Mouse (Mus musculus): Measurements from ENCODE around the gene Nr5a1. TPM values are rescaled to one million over a fixed set of nuclear protein-coding genes. Genes with fewer than 3 reads are reported as not detected.

The Nr5a1 gene
- polyA plus RNA-seq, 1 experiment from 2014 or later: 0.28 TPM

DNA sequence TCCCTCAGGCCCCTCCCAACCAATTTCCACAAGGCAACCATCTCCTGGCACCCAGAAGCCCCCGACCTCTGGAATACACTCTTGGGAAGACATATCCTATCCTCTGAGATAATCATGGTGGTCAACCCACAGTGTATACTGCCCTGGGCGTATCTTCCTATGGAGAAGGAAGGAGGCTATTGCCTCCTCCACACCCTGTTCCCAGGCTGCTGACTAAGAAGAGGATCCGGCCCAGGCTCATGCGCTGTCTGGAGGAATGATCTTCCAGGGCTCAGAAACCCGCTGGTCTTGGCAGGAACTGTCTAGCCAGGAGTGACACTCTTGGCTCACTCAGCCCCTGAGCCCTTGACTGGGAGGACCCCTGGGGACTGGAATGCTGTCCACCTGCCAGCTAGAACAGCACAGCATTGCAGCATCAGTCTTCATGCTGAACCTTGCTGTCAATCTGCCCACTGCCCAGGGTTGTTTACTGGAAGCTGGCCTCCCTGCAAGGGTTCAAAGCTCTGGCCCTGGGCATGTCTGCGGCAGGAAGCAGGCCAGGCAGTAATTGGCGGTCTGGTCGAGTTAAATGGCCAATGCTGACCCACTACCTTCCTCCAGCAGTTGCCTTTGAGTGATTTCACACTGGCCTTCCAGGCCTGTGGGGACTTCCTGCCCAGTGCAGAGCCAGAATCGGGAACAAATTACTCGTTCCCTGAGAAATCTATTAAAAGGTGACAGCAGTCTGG lies 61.6 kb downstream of the Nr5a1 start:
- TF ChIP-seq CTCF (IDR thresholded peaks at IDR 0.05; ENCODE audit: low read depth) (no peak), EP300 (optimal IDR thresholded peaks at IDR 0.05) (no peak)

DNA sequence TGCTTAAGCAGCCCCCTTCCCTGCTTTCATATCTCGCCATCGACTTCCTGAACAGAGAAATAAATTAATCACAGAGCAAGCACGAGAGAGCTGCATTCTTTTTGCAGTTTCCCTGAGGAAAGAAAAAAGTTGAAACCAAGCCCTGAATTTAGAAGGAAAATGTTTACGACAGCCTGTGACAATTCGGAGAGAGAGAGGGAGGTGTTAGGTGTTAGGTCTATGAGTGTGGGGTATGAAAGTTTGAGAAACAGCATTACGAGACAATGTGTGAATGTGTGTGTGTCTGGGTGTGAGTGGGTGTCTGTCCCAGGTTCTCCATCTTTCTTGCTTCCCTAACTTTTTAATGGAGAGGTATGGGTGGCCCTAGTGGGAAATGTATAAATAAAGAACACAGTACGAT lies 62.2 kb downstream of the Nr5a1 start:
- H3K36me3 ChIP-seq (ENCODE audit: control insufficient read depth, insufficient read depth, low read length): no peaks in the 10 kb centered on the region
- no peak for DNase-seq (ENCODE audit: low spot score)
- H3K4me3 ChIP-seq (ENCODE audit: low read depth, low read length): no peak overlapping the region
- ATAC-seq (ENCODE audit: low FRiP score, low TSS enrichment): no peak
- no peaks in the 10 kb centered on the region for H3K4me1 ChIP-seq (replicated peaks; ENCODE audit: control insufficient read depth, insufficient read depth)
- no peaks in the 10 kb centered on the region for H3K27me3 ChIP-seq (ENCODE audit: control insufficient read depth, insufficient read depth, low read length)
- no peaks in the 10 kb centered on the region for H3K9me3 ChIP-seq (ENCODE audit: control insufficient read depth, low read length)
- H3K4me2 ChIP-seq (replicated peaks; ENCODE audit: low read depth): no peak overlapping the region
- no peak overlapping the region for H3K9ac ChIP-seq (ENCODE audit: low read length)
- 68% methylated on average over 7 of the region's 7 CpGs for WGBS
- TF ChIP-seq CTCF (IDR thresholded peaks at IDR 0.05; ENCODE audit: low read depth) (no peak), EP300 (optimal IDR thresholded peaks at IDR 0.05) (no peak)
- no peak overlapping the region for H3K27ac ChIP-seq (replicated peaks)

More for the DNA sequence above, 61.6 kb downstream of the Nr5a1 start:
- no peaks in the 10 kb centered on the region for H3K36me3 ChIP-seq (ENCODE audit: control insufficient read depth, insufficient read depth, low read length)
- H3K27me3 ChIP-seq (ENCODE audit: control insufficient read depth, insufficient read depth, low read length): no peaks in the 10 kb centered on the region
- H3K4me3 ChIP-seq (ENCODE audit: low read depth, low read length): no peak overlapping the region
- H3K9ac ChIP-seq (ENCODE audit: low read length): no peak overlapping the region
- H3K4me2 ChIP-seq (replicated peaks; ENCODE audit: low read depth): no peak overlapping the region
- DNase-seq (ENCODE audit: low spot score): no peak
- H3K4me1 ChIP-seq (replicated peaks; ENCODE audit: control insufficient read depth, insufficient read depth): no peaks in the 10 kb centered on the region
- H3K9me3 ChIP-seq (ENCODE audit: control insufficient read depth, low read length): no peaks in the 10 kb centered on the region
- no peak for ATAC-seq (ENCODE audit: low FRiP score, low TSS enrichment)
- 61% methylated on average over 10 of the region's 10 CpGs for WGBS
- no peak overlapping the region for H3K27ac ChIP-seq (replicated peaks)

DNA sequence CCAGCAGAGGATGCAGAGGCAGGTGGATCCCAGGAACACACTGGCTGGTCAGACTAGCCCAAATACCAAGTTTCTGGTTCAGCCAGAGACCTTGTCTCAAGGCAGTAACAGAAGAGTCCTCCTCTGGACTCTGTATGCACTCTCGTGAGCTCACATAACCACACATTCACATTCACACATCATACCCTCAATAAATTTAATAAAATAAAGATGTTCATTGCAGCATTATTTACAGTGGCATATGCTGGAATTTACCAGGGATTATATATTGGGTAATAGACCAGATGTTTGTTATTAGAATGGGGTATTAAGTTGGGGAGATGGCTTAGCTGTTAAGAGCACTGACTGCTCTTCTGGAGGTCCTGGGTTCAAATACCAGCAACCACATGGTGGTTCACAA lies 64.0 kb downstream of the Nr5a1 start:
- Histone ChIP-seq H3K9ac (ENCODE audit: low read length) (no peak overlapping the region), H3K27ac (replicated peaks) (no peak overlapping the region), H3K9me3 (ENCODE audit: control insufficient read depth, low read length) (no peaks in the 10 kb centered on the region), H3K4me2 (replicated peaks; ENCODE audit: low read depth) (no peak overlapping the region), H3K4me1 (replicated peaks; ENCODE audit: control insufficient read depth, insufficient read depth) (no peaks in the 10 kb centered on the region), H3K4me3 (ENCODE audit: low read depth, low read length) (no peak overlapping the region), H3K27me3 (ENCODE audit: control insufficient read depth, insufficient read depth, low read length) (no peaks in the 10 kb centered on the region), H3K36me3 (ENCODE audit: control insufficient read depth, insufficient read depth, low read length) (no peaks in the 10 kb centered on the region)
- 78% methylated on average over 1 of the region's 1 CpGs for WGBS
- TF ChIP-seq EP300 (optimal IDR thresholded peaks at IDR 0.05) (no peak), CTCF (IDR thresholded peaks at IDR 0.05; ENCODE audit: low read depth) (no peak)
- DNase-seq (ENCODE audit: low spot score) (no peak), ATAC-seq (ENCODE audit: low FRiP score, low TSS enrichment) (no peak)

DNA sequence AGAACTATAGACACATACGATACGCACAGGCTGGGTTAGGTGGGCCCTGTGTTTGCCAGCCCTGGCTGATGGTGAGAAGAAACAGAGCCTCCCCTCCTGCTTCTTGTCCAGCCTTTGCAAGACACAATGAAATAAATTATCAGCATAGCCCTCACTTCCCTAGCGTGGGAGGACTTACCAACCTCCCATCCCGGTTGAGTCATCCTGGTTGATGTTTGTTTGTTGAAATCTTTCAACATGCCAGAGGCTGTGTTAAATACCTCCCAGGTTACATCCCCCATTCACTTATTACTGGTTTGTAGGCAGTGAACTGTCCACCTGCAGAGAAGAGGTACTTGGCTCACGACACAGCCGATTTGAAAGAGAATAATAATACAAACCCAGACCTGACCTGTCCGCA lies 66.7 kb downstream of the Nr5a1 start:
- no peak overlapping the region for H3K9ac ChIP-seq (ENCODE audit: low read length)
- no peak for TF ChIP-seq EP300 (optimal IDR thresholded peaks at IDR 0.05)
- TF ChIP-seq CTCF (IDR thresholded peaks at IDR 0.05; ENCODE audit: low read depth): no peak
- no peak for ATAC-seq (ENCODE audit: low FRiP score, low TSS enrichment)
- no peak overlapping the region for H3K4me3 ChIP-seq (ENCODE audit: low read depth, low read length)
- H3K27me3 ChIP-seq (ENCODE audit: control insufficient read depth, insufficient read depth, low read length): no peaks in the 10 kb centered on the region
- 74% methylated on average over 7 of the region's 7 CpGs for WGBS
- H3K9me3 ChIP-seq (ENCODE audit: control insufficient read depth, low read length): no peaks in the 10 kb centered on the region
- no peak overlapping the region for H3K4me2 ChIP-seq (replicated peaks; ENCODE audit: low read depth)
- H3K36me3 ChIP-seq (ENCODE audit: control insufficient read depth, insufficient read depth, low read length): no peaks in the 10 kb centered on the region
- H3K4me1 ChIP-seq (replicated peaks; ENCODE audit: control insufficient read depth, insufficient read depth): peaks cover 4% of the 10 kb centered on the region; the same call in 1 of the 2 replicates
- DNase-seq (ENCODE audit: low spot score): no peak
- H3K27ac ChIP-seq (replicated peaks): no peak overlapping the region

DNA sequence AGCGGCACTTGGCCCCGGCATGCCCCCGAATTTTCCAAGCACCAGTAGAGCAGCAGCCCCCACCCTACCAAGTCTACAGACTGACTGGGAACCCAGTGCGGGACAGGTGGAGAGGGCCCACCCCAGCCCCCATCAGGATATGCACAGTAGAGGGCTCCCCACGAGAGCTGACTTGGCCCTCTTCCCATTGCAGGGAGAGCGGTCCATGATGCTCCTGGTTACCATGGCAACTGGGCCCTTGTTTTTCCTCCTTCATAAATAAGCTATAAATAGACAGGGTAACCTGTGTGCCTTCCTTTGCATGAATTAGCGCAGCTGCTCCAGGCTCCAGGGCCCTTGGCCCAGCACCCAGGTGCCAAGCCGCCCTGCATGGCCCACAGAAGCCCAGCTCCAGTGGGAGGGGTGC lies 67.1 kb downstream of the Nr5a1 start:
- H3K27me3 ChIP-seq (ENCODE audit: control insufficient read depth, insufficient read depth, low read length): no peaks in the 10 kb centered on the region
- no peak overlapping the region for H3K27ac ChIP-seq (replicated peaks)
- H3K9me3 ChIP-seq (ENCODE audit: control insufficient read depth, low read length): no peaks in the 10 kb centered on the region
- H3K4me3 ChIP-seq (ENCODE audit: low read depth, low read length): no peak overlapping the region
- DNase-seq (ENCODE audit: low spot score) (no peak), ATAC-seq (ENCODE audit: low FRiP score, low TSS enrichment) (no peak)
- WGBS: 71% methylated on average over 8 of the region's 8 CpGs
- TF ChIP-seq CTCF (IDR thresholded peaks at IDR 0.05; ENCODE audit: low read depth) (no peak), EP300 (optimal IDR thresholded peaks at IDR 0.05) (no peak)
- no peak overlapping the region for H3K9ac ChIP-seq (ENCODE audit: low read length)
- no peaks in the 10 kb centered on the region for H3K36me3 ChIP-seq (ENCODE audit: control insufficient read depth, insufficient read depth, low read length)
- no peak overlapping the region for H3K4me2 ChIP-seq (replicated peaks; ENCODE audit: low read depth)
- H3K4me1 ChIP-seq (replicated peaks; ENCODE audit: control insufficient read depth, insufficient read depth): peaks cover 4% of the 10 kb centered on the region; the same call in 1 of the 2 replicates

DNA sequence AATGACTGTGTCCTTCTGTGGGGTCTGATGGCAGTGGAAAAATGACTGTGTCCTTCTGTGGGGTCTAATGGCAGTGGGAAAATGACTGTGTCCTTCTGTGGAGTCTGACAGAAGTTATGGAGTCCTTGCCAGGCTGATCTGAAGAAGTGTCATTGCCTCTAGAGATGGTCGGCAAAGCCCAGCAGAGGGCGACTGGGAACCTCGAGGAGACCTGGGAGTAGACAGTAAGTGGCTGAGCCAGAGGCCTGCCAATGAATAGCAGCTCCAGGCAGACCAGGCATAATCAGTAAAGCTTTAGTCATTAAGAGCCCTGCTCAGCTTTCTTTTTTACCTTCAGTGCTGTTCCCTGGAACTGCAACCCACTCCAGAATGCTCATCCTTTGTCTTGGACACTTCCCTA lies 68.4 kb downstream of the Nr5a1 start:
- Histone ChIP-seq H3K4me3 (ENCODE audit: low read depth, low read length) (no peak overlapping the region), H3K9me3 (ENCODE audit: control insufficient read depth, low read length) (no peaks in the 10 kb centered on the region), H3K4me1 (replicated peaks; ENCODE audit: control insufficient read depth, insufficient read depth) (peaks cover 4% of the 10 kb centered on the region; the same call in 1 of the 2 replicates), H3K27me3 (ENCODE audit: control insufficient read depth, insufficient read depth, low read length) (no peaks in the 10 kb centered on the region), H3K4me2 (replicated peaks; ENCODE audit: low read depth) (no peak overlapping the region), H3K27ac (replicated peaks) (no peak overlapping the region), H3K9ac (ENCODE audit: low read length) (no peak overlapping the region), H3K36me3 (ENCODE audit: control insufficient read depth, insufficient read depth, low read length) (no peaks in the 10 kb centered on the region)
- peak; percentile 73 for ATAC-seq (ENCODE audit: low FRiP score, low TSS enrichment)
- WGBS: 0% methylated on average over 3 of the region's 3 CpGs
- TF ChIP-seq EP300 (optimal IDR thresholded peaks at IDR 0.05) (no peak), CTCF (IDR thresholded peaks at IDR 0.05; ENCODE audit: low read depth) (peak; percentile 81)
- peak; percentile 80 for DNase-seq (ENCODE audit: low spot score)

All from stomach, postnatal 0 days (tissue).